Mouse (Mus musculus) hindbrain, embryonic 10.5 days (tissue): ENCODE measurements around the gene Blzf1. TPM values are rescaled to one million over a fixed set of nuclear protein-coding genes. Genes with fewer than 3 reads are reported as not detected.

Experiments
- DNase-seq: peaks from one replicate; pipeline ENCODE4 v3.0.0-alpha.2; 2017; ENCODE audit warnings: low spot score
- H3K27ac ChIP-seq: fragments of 300-500 bp; sonication (generic); 2 replicates; pipeline ENCODE4 v1.5.1; 2016; ENCODE audit warnings: mild to moderate bottlenecking, moderate library complexity
- H3K27me3 ChIP-seq: fragments of 300-500 bp; sonication (generic); 2 replicates; pipeline ENCODE4 v1.6.1; 2016; ENCODE audit warnings: mild to moderate bottlenecking; ENCODE audit not compliant: poor library complexity, insufficient read depth, severe bottlenecking
- H3K36me3 ChIP-seq: fragments of 300-500 bp; sonication (generic); 2 replicates; pipeline ENCODE4 v1.6.1; 2016; ENCODE audit warnings: mild to moderate bottlenecking, moderate library complexity
- H3K4me1 ChIP-seq: fragments of 300-500 bp; sonication (generic); replicated peaks from 2 replicates; pipeline ENCODE4 v1.6.1; 2016; ENCODE audit warnings: mild to moderate bottlenecking
- H3K4me3 ChIP-seq: fragments of 300-500 bp; sonication (generic); 2 replicates; pipeline ENCODE4 v1.5.1; 2016; ENCODE audit warnings: mild to moderate bottlenecking, moderate library complexity
- H3K9me3 ChIP-seq: fragments of 300-500 bp; sonication (generic); 2 replicates; pipeline ENCODE4 v1.6.1; 2016; ENCODE audit warnings: mild to moderate bottlenecking, moderate library complexity
- WGBS: fragments of 180-500 bp; shearing (Covaris S2); methylation state at CpG from one replicate; pipeline ENCODE4 v1.1.7; 2016; 5-methylcytosine and 5-hydroxymethylcytosine counted together
- polyA plus RNA-seq: library from polyadenylated mRNA; unstranded; fragments of >200 nt; fragmentation: Nextera tagmentation; extraction: Ambion mirVana; gene quantifications from 2 replicates; pipeline ENCODE4 v1.2.1, GENCODE M21; 2016

Blzf1 gene
- polyA plus RNA-seq, 1 experiment from 2014 or later, result 26.4 TPM

DNA sequence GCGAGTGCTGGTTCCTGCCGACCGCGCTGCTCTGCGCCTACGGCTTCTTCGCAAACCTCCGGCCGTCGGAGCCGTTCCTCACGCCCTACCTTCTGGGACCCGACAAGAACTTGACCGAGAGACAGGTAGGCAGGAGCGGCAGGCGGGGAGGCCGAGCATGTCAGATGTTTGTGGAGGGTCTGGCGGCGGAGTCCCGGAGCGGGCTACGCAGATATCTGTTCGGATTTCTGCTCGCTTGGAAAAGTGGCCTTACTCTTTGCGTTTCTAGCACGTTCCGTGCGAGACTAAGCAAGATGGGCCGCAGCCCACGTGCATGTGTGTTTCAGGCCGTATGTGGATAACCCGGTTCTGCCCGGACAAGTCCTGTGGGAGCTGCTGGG lies 58.0 kb downstream of the Blzf1 start:
- H3K27ac ChIP-seq, result peak overlapping the region; percentile 91
- peaks cover 19% of the 10 kb centered on the region for H3K27me3 ChIP-seq
- no peaks in the 10 kb centered on the region for H3K36me3 ChIP-seq
- WGBS, result under 1% methylated on average over 33 of the region's 33 CpGs
- peak overlapping the region; percentile 77 for H3K4me3 ChIP-seq
- H3K9me3 ChIP-seq, result no peaks in the 10 kb centered on the region
- no peak for DNase-seq
- H3K4me1 ChIP-seq, result peaks cover 42% of the 10 kb centered on the region

DNA sequence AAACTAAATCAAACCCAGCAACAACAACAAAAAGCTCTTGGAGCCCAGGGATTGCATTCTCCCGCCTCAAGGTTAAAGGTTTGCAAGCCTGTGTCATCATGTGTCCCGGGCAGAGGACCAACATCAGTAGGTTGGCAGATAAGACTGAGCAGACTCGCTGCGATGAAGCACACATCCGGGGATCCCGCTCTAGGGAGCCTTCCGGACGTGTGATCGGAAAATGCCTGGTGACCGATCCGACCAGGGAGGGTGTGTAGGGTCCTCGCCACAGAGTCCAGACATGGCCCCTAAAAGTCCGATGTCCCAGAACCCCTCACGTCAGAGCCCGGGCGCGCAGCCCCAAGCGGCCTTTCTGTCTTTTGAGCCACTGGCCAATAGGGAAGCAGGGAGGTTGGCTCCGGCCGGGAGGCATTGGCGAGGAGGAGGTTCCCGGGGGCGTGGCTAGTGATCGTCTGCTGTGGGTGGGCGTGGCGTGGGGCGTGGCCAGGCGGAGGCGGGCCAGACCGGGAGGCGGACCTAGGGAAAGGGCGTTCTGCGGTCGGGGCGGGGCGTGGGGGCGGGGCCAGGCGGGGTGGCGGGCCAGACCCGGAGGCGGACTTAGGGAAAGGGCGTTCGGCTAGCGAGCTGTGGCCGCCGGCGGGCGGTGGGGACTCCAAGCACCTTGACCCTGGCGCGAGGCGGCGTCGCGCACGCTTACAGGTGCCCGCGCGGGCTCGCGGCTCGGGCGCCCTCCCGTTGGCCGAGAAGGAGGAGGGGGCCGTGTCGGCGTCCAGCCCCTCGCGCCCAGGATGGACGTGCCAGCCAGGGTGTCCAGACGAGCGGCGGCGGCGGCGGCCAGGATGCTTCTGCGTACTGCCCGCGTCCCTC lies 58.6 kb downstream of the Blzf1 start, which contains the start of gene Slc19a2:
Gene Slc19a2, plus strand, starts transcription at position 582 of the 867 bp plus-strand sequence.
- peak within 1 kb of the TSS; percentile 77 for H3K4me3 ChIP-seq
- peaks cover 19% of the 10 kb centered on the region for H3K27me3 ChIP-seq
- H3K4me1 ChIP-seq, result peaks cover 42% of the 10 kb centered on the region
- H3K36me3 ChIP-seq, result no peaks in the 10 kb centered on the region
- peak; percentile 100 for DNase-seq
- whole genome bisulfite sequencing, result under 1% methylated on average over 75 of the region's 79 CpGs
- no peaks in the 10 kb centered on the region for H3K9me3 ChIP-seq
- peak within 1 kb of the TSS; percentile 91 for H3K27ac ChIP-seq

DNA sequence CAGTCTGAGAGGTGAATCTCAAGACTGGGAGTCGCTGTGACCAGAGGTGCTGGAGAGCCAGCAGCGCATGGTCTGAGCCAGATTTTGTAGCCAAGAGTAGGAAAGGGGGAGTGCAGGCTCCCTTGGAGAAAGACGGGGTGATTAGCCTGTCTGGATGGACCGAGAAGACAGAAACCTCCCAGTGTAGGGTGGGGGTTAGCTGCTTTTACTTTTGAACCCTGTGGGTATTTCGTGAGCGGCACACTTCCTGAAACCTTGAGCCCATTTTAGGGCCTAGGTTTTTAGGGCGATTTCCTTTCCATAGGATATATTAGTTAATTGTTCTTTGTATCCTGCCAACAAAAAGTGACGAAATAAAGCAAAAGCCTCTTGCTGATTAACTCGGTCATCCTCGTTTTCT lies 59.3 kb downstream of the Blzf1 start:
- DNase-seq, result peak; percentile 33
- peaks cover 19% of the 10 kb centered on the region for H3K27me3 ChIP-seq
- H3K36me3 ChIP-seq, result no peaks in the 10 kb centered on the region
- peak overlapping the region; percentile 91 for H3K27ac ChIP-seq
- 8% methylated on average over 10 of the region's 10 CpGs for WGBS
- peaks cover 42% of the 10 kb centered on the region for H3K4me1 ChIP-seq
- H3K9me3 ChIP-seq, result no peaks in the 10 kb centered on the region
- peak overlapping the region; percentile 77 for H3K4me3 ChIP-seq

DNA sequence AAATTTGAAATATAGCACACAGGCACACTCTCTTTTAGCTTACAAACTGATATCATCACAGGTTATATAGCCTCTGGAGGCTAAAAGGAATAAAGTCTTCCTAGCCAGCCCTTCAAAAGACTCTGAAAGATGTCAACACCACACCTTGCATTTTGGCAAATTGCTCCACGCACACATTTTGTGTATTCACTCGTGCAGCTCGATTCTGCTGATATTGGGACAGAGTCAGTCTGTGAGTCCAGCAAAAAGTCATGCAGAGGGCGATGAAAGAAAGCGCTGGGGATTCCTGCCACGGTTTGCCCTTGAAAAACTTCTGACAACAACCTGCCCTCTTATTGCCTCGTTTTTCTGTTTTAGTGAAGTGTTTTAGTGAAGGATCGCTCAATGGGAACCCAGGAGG lies 59.8 kb downstream of the Blzf1 start:
- no peaks in the 10 kb centered on the region for H3K36me3 ChIP-seq
- H3K4me1 ChIP-seq, result peaks cover 42% of the 10 kb centered on the region
- H3K27me3 ChIP-seq, result peaks cover 19% of the 10 kb centered on the region
- peak overlapping the region; percentile 77 for H3K4me3 ChIP-seq
- DNase-seq, result no peak
- H3K9me3 ChIP-seq, result no peaks in the 10 kb centered on the region
- 31% methylated on average over 8 of the region's 8 CpGs for WGBS
- H3K27ac ChIP-seq, result peak overlapping the region; percentile 91

DNA sequence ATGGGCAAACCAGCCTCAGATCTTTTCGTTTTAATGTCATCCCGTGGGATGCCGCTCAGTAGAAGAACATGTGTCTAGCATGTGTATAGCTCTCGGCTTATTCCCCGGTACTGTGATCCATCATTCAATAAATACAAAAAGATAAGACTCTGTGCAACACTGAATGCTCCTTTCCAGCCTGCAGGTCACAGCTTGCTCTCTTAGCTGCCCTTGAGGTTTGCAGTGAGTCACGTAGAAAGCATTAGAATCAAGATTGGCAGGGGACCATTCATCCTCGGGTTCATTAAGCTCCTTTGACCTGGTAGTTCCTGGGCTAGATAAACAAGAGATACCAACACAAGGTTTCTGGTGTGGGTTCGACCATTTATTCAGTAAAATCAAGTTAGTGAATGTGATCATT lies 64.5 kb downstream of the Blzf1 start:
- H3K36me3 ChIP-seq, result no peaks in the 10 kb centered on the region
- H3K27me3 ChIP-seq, result no peaks in the 10 kb centered on the region
- WGBS, result 73% methylated on average over 8 of the region's 8 CpGs
- H3K27ac ChIP-seq, result no peak overlapping the region
- no peak overlapping the region for H3K4me3 ChIP-seq
- DNase-seq, result no peak
- peaks cover 15% of the 10 kb centered on the region for H3K4me1 ChIP-seq
- no peaks in the 10 kb centered on the region for H3K9me3 ChIP-seq

DNA sequence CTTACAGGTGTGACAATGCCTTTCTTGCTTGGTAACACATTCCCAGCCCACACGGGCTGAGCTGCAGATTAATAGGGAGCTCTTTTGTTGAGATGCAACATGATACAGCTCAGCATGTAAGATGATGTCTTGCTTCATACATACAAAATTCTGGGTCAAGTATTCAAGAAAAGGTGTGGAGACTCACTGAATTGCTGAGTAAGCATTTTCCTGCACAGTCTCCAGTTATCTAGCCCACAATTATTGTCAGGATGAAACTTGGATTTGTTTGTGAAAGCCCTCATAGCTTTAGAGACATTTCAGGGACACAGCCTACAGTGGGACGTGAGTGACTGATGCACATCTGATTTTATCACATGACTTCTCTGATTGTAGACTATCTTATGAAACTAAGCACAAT lies 65.8 kb downstream of the Blzf1 start:
- WGBS, result 82% methylated on average over 2 of the region's 2 CpGs
- no peak overlapping the region for H3K27ac ChIP-seq
- no peak overlapping the region for H3K4me3 ChIP-seq
- peaks cover 4% of the 10 kb centered on the region for H3K4me1 ChIP-seq
- no peaks in the 10 kb centered on the region for H3K9me3 ChIP-seq
- H3K36me3 ChIP-seq, result no peaks in the 10 kb centered on the region
- no peaks in the 10 kb centered on the region for H3K27me3 ChIP-seq
- DNase-seq, result no peak

Other genes starting within 250 kb of the Blzf1 start
- 0.09 TPM in 1 of 2 replicates, not detected in the other for gene Sell, start 245.5 kb downstream of the Blzf1 start, polyA plus RNA-seq
- gene Selp, start 192.2 kb downstream of the Blzf1 start, polyA plus RNA-seq, result not detected in 2 replicates
- gene F5, start 155.7 kb downstream of the Blzf1 start, polyA plus RNA-seq, result 0.30 and 0.34 TPM in 2 replicates
- 8.2 and 12.5 TPM in 2 replicates for gene Slc19a2, start 58.4 kb downstream of the Blzf1 start, polyA plus RNA-seq
- gene Ccdc181, start 31.9 kb downstream of the Blzf1 start, polyA plus RNA-seq, result 11.2 and 12.2 TPM in 2 replicates
- 30.7 and 31.8 TPM in 2 replicates for gene Nme7, start 3.4 kb downstream of the Blzf1 start, polyA plus RNA-seq
- gene Atp1b1, start 150.9 kb upstream of the Blzf1 start, polyA plus RNA-seq, result 19.0 and 25.9 TPM in 2 replicates